Mouse (Mus musculus): Measurements from ENCODE around the gene Slc25a39.

DNA sequence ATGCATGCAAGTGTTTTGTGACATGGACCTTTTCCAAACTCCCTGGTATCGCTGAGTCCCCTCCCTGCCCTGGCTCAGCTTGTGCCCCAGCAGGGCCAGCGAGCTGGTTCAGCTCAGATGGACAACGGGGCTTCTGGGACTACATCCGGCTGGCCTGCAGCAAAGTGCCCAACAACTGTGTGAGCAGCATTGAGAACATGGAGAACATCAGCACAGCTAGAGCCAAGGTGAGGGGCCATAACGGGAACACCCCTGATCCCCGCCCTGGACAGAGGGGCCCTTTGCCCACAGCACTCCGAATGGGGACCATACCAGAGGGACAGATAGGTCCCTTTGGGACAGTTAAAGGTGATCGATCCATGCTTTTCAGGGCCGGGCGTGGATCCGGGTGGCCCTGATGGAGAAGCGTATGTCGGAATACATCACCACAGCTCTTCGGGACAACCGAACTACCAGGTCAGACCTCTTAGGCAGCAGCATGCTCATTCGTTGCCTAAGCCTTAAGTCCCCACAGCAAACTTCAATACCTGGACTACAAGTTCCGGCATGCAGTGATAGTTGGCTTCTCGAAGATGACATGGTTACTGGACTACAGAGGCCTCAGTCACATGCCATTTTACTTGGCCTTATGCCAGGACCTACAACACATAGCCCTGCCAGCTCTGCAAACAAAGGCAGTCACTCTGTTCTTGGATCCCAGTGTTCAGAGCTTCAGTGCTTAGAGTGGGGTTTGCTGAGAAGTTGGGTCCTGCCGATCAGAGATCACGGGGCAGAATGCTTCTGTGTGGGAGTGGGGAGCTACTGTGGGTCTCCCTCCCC lies 9.5 kb downstream of the Slc25a39 start:
- TF ChIP-seq CTCF (conservative IDR thresholded peaks at IDR 0.05; ENCODE audit: insufficient read depth, insufficient read length, low read depth, low read length) (no peak), POLR2A (IDR thresholded peaks at IDR 0.05; ENCODE audit: low read depth, low read length) (no peak)

Data from kidney, adult 2 months (tissue).